Mouse (Mus musculus) midbrain, embryonic 16.5 days (tissue): ENCODE measurements around the gene Tm9sf3. TPM values are rescaled to one million over a fixed set of nuclear protein-coding genes. Genes with fewer than 3 reads are reported as not detected.
A peak's percentile ranks its signal among the peaks of the same experiment; 100 is the strongest.

Experiments used
- ATAC-seq: fragments of 200-750 bp; cut with Nextera tagmentation; 2 replicates; pipeline ENCODE4 v1.8.0; 2017; ENCODE audit warnings: moderate TSS enrichment
- H3K27ac ChIP-seq: fragments of 300-500 bp; sonication (generic); 2 replicates; pipeline ENCODE4 v1.5.1; 2014; ENCODE audit warnings: mild to moderate bottlenecking, low read length, mixed read lengths
- H3K27me3 ChIP-seq: fragments of 300-500 bp; sonication (generic); 2 replicates; pipeline ENCODE4 v1.6.1; 2014; ENCODE audit warnings: low read depth, low read length, mixed read lengths; ENCODE audit not compliant: control insufficient read depth, insufficient read depth
- H3K36me3 ChIP-seq: fragments of 300-500 bp; sonication (generic); 2 replicates; pipeline ENCODE4 v1.6.1; 2014; ENCODE audit warnings: mild to moderate bottlenecking, low read length, moderate library complexity, mixed read lengths; ENCODE audit not compliant: control insufficient read depth, insufficient read depth
- H3K4me1 ChIP-seq: fragments of 300-500 bp; sonication (generic); 2 replicates; pipeline ENCODE4 v1.6.1; 2014; ENCODE audit warnings: mild to moderate bottlenecking, low read length, mixed read lengths; ENCODE audit not compliant: control insufficient read depth, insufficient read depth
- H3K4me2 ChIP-seq: fragments of 300-500 bp; sonication (generic); 2 replicates; pipeline ENCODE4 v1.6.1; 2014; ENCODE audit warnings: mild to moderate bottlenecking, low read length, mixed read lengths
- H3K4me3 ChIP-seq: fragments of 300-500 bp; sonication (generic); 2 replicates; pipeline ENCODE4 v1.5.1; 2014; ENCODE audit warnings: low read depth, mild to moderate bottlenecking, low read length, moderate library complexity, mixed read lengths
- H3K9ac ChIP-seq: fragments of 300-500 bp; sonication (generic); 2 replicates; pipeline ENCODE4 v1.6.1; 2014; ENCODE audit warnings: low read depth, low read length, mixed read lengths
- H3K9me3 ChIP-seq: fragments of 300-500 bp; sonication (generic); replicated peaks from 2 replicates; pipeline ENCODE4 v1.6.1; 2014; ENCODE audit warnings: mild to moderate bottlenecking, low read length, mixed read lengths; ENCODE audit not compliant: control insufficient read depth, poor library complexity, severe bottlenecking
- WGBS: fragments of 180-500 bp; shearing (Covaris S2); extraction: QIAGEN DNeasy Blood & Tissue Kit; methylation state at CpG from one replicate; pipeline ENCODE4 v1.1.7; 2014; 5-methylcytosine and 5-hydroxymethylcytosine counted together
- polyA plus RNA-seq: library from polyadenylated mRNA; unstranded; fragments of >200 nt; fragmentation: Nextera tagmentation; extraction: Ambion mirVana; gene quantifications from 2 replicates; pipeline ENCODE4 v1.2.1, GENCODE M21; 2015

The Tm9sf3 gene
- polyA plus RNA-seq, 1 experiment from 2014 or later, result 83.7 TPM

GRCm38 (mm10) chr19:41248968-41249367 lies 14.8 kb downstream of the Tm9sf3 start:
- Histone ChIP-seq H3K4me2 (no peak overlapping the region), H3K27me3 (no peaks in the 10 kb centered on the region), H3K9ac (no peak overlapping the region), H3K36me3 (peaks cover 3% of the 10 kb centered on the region), H3K4me3 (no peak overlapping the region), H3K4me1 (no peaks in the 10 kb centered on the region), H3K9me3 (no peaks in the 10 kb centered on the region), H3K27ac (no peak overlapping the region)
- ATAC-seq, result no peak
- WGBS, result 86% methylated on average over 4 of the region's 4 CpGs

GRCm38 (mm10) chr19:41248271-41248670 lies 15.5 kb downstream of the Tm9sf3 start:
- H3K4me1 ChIP-seq, result no peaks in the 10 kb centered on the region
- no peak for ATAC-seq

GRCm38 (mm10) chr19:41246271-41246670 lies 17.5 kb downstream of the Tm9sf3 start:
- Histone ChIP-seq H3K4me3 (no peak overlapping the region), H3K9me3 (no peaks in the 10 kb centered on the region), H3K9ac (no peak overlapping the region), H3K4me2 (no peak overlapping the region), H3K36me3 (peaks cover 3% of the 10 kb centered on the region), H3K4me1 (no peaks in the 10 kb centered on the region), H3K27me3 (no peaks in the 10 kb centered on the region), H3K27ac (no peak overlapping the region)
- 82% methylated on average over 4 of the region's 4 CpGs for WGBS
- ATAC-seq, result no peak

More at GRCm38 (mm10) chr19:41248271-41248670, 15.5 kb downstream of the Tm9sf3 start:
- Histone ChIP-seq H3K4me3 (no peak overlapping the region), H3K36me3 (peaks cover 3% of the 10 kb centered on the region), H3K4me2 (no peak overlapping the region), H3K27me3 (no peaks in the 10 kb centered on the region), H3K27ac (no peak overlapping the region), H3K9ac (no peak overlapping the region), H3K9me3 (no peaks in the 10 kb centered on the region)
- 93% methylated on average over 3 of the region's 3 CpGs for WGBS

- ATAC-seq, result no peak
- 60% methylated on average over 6 of the region's 6 CpGs for WGBS
Observed at GRCm38 (mm10) chr19:41244581-41244980, 19.2 kb downstream of the Tm9sf3 start.

GRCm38 (mm10) chr19:41241997-41242396 lies 21.8 kb downstream of the Tm9sf3 start:
- H3K4me2 ChIP-seq, result no peak overlapping the region
- H3K4me1 ChIP-seq, result no peaks in the 10 kb centered on the region
- WGBS, result 98% methylated on average over 5 of the region's 5 CpGs
- H3K9me3 ChIP-seq, result no peaks in the 10 kb centered on the region
- H3K27ac ChIP-seq, result no peak overlapping the region
- H3K4me3 ChIP-seq, result no peak overlapping the region
- no peaks in the 10 kb centered on the region for H3K27me3 ChIP-seq
- H3K9ac ChIP-seq, result no peak overlapping the region
- ATAC-seq, result no peak
- H3K36me3 ChIP-seq, result peaks cover 6% of the 10 kb centered on the region; the same call in 1 of the 2 replicates

More at GRCm38 (mm10) chr19:41244581-41244980, 19.2 kb downstream of the Tm9sf3 start:
- H3K27ac ChIP-seq, result no peak overlapping the region
- H3K36me3 ChIP-seq, result peaks cover 6% of the 10 kb centered on the region
- H3K9me3 ChIP-seq, result no peaks in the 10 kb centered on the region
- H3K4me2 ChIP-seq, result no peak overlapping the region
- no peak overlapping the region for H3K4me3 ChIP-seq
- no peaks in the 10 kb centered on the region for H3K4me1 ChIP-seq
- H3K9ac ChIP-seq, result no peak overlapping the region
- no peaks in the 10 kb centered on the region for H3K27me3 ChIP-seq

GRCm38 (mm10) chr19:41233698-41234097 lies 30.1 kb downstream of the Tm9sf3 start:
- Histone ChIP-seq H3K27me3 (no peaks in the 10 kb centered on the region), H3K9ac (no peak overlapping the region), H3K27ac (no peak overlapping the region), H3K9me3 (no peaks in the 10 kb centered on the region), H3K4me3 (no peak overlapping the region), H3K4me1 (no peaks in the 10 kb centered on the region), H3K36me3 (peaks cover 13% of the 10 kb centered on the region), H3K4me2 (no peak overlapping the region)
- no peak for ATAC-seq
- 94% methylated on average over 4 of the region's 4 CpGs for WGBS

- no peak for ATAC-seq
- H3K36me3 ChIP-seq, result peaks cover 2% of the 10 kb centered on the region; the same call in 1 of the 2 replicates
- H3K27me3 ChIP-seq, result peaks cover 25% of the 10 kb centered on the region
- no peak overlapping the region for H3K9ac ChIP-seq
- H3K4me3 ChIP-seq, result no peak overlapping the region
- H3K4me2 ChIP-seq, result no peak overlapping the region
- 65% methylated on average over 7 of the region's 7 CpGs for WGBS
- H3K4me1 ChIP-seq, result peaks cover 17% of the 10 kb centered on the region
- no peak overlapping the region for H3K27ac ChIP-seq
- H3K9me3 ChIP-seq, result no peaks in the 10 kb centered on the region
Observed at GRCm38 (mm10) chr19:41208326-41208725, 55.5 kb downstream of the Tm9sf3 start.

- peak within 1 kb of the TSS; percentile 46 for H3K4me3 ChIP-seq
- peak within 1 kb of the TSS; percentile 96 for H3K4me2 ChIP-seq
- peak within 1 kb of the TSS; percentile 58 for H3K9ac ChIP-seq
- WGBS, result 2% methylated on average over 32 of the region's 32 CpGs
- H3K27ac ChIP-seq, result no peak within 1 kb of the TSS
- peaks cover 17% of the 10 kb centered on the region for H3K4me1 ChIP-seq
- peak; percentile 91 for ATAC-seq
- peaks cover 30% of the 10 kb centered on the region for H3K27me3 ChIP-seq
- H3K9me3 ChIP-seq, result no peaks in the 10 kb centered on the region
- no peaks in the 10 kb centered on the region for H3K36me3 ChIP-seq
Observed at GRCm38 (mm10) chr19:41206811-41207344, 56.9 kb downstream of the Tm9sf3 start, which contains the start of gene Tll2. Tll2 (minus strand) TSS chr19:41206835.

GRCm38 (mm10) chr19:41206041-41206810 lies 57.6 kb downstream of the Tm9sf3 start:
- Histone ChIP-seq H3K4me2 (peak overlapping the region; percentile 96), H3K27ac (no peak overlapping the region), H3K9me3 (no peaks in the 10 kb centered on the region), H3K4me1 (peaks cover 17% of the 10 kb centered on the region), H3K9ac (peak overlapping the region; percentile 58), H3K36me3 (no peaks in the 10 kb centered on the region), H3K27me3 (peaks cover 32% of the 10 kb centered on the region), H3K4me3 (peak overlapping the region; percentile 46)
- under 1% methylated on average over 46 of the region's 46 CpGs for WGBS
- peak; percentile 57 for ATAC-seq
